Mouse (Mus musculus): Measurements from ENCODE around the gene Ckmt2. TPM values are rescaled to one million over a fixed set of nuclear protein-coding genes. Genes with fewer than 3 reads are reported as not detected.

The Ckmt2 gene
- polyA plus RNA-seq, 1 experiment from 2014 or later = not detected

DNA sequence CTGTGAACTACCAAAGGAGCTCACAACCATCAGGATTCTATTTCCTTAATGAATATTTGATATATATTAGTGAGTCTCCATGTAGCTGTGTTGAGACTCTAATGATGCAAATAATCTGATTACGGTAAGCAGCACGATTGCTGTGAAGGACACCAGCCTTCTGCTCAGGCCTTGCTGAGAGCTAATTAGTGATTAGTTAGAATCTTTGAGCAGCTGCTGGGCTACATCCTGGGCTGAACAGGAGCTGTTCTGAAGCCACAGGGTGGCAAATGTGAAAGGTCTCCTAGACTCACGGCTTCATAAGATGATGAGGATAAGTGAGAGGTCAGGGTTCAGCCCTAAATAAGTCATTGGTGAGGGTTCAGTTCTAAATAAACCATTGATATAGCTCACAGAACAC lies 29.7 kb upstream of the Ckmt2 start:
- CTCF ChIA-PET = interaction anchor here (1.1 kb wide), 2 partner anchors 9 to 13 kb away, joined by 3 to 5 read pairs; no protein-coding TSS in a partner anchor
- TF ChIP-seq CTCF (IDR thresholded peaks at IDR 0.05) = no peak
- in situ Hi-C loops (cut with MboI; ENCODE audit: low pct_unique_long_range_greater_than_20kb) = loop anchor here (5.0 to 25.0 kb wide), 2 partner anchors 431 to 831 kb away; no protein-coding TSS in a partner anchor
- DNase-seq (ENCODE audit: low read depth, low spot score) (no peak), ATAC-seq (no peak)
- H3K27me3 ChIP-seq = no peaks in the 10 kb centered on the region
- POLR2A ChIA-PET = no interaction called here

DNA sequence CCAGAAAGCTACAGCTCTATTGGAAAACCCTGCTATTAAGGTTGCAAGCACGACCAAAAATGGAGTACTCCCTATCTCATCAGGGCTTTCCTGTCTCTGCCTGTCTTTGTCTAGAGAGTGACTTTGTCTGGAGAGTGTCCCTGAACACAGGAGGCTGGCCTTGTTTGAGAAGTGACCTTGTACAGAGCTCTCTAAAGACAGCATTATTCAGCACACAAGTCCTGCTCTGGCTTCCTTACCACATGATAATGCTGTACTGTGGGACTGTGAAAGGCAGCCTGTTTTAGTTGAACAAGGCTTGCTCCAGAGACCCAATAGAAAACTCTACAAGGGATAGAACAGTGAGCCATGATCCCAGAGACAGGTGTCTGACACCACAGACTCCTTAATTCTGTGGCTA lies 19.8 kb upstream of the Ckmt2 start:
- no peak for ATAC-seq
- POLR2A ChIA-PET = no interaction called here
- in situ Hi-C loops (cut with MboI; ENCODE audit: low pct_unique_long_range_greater_than_20kb) = no loop called here
- CTCF ChIA-PET = no interaction called here
- no peak for TF ChIP-seq CTCF (IDR thresholded peaks at IDR 0.05)
- DNase-seq (ENCODE audit: low read depth, low spot score) = no peak
- H3K27me3 ChIP-seq = no peaks in the 10 kb centered on the region

DNA sequence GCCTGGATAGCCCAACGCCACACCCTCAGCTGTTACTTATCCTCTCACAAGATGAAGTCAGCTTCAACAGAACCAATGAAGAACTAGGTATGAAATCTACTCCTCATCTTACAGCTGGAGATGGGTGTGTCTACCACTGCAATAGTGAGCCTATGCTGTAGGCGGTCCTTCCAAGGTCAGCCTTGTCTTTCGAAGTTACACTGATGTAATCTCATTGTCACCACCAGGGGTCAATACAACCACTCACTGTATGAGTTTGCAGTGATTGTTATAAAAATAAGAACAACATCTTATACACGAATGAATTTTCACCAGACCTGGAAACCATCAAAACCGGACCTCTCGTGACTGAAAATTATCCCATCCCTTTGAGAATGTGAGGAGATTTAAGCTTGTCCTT lies 16.4 kb upstream of the Ckmt2 start:
- no peak for DNase-seq (ENCODE audit: low read depth, low spot score)
- ATAC-seq = no peak
- CTCF ChIA-PET = interaction anchor here (1.0 to 1.5 kb wide), 3 partner anchors 9 to 13 kb away, joined by 5 to 9 read pairs (median 7); no protein-coding TSS in a partner anchor
- peak; percentile 53 for TF ChIP-seq CTCF (IDR thresholded peaks at IDR 0.05)
- in situ Hi-C loops (cut with MboI; ENCODE audit: low pct_unique_long_range_greater_than_20kb) = no loop called here
- H3K27me3 ChIP-seq = no peaks in the 10 kb centered on the region
- POLR2A ChIA-PET = no interaction called here

DNA sequence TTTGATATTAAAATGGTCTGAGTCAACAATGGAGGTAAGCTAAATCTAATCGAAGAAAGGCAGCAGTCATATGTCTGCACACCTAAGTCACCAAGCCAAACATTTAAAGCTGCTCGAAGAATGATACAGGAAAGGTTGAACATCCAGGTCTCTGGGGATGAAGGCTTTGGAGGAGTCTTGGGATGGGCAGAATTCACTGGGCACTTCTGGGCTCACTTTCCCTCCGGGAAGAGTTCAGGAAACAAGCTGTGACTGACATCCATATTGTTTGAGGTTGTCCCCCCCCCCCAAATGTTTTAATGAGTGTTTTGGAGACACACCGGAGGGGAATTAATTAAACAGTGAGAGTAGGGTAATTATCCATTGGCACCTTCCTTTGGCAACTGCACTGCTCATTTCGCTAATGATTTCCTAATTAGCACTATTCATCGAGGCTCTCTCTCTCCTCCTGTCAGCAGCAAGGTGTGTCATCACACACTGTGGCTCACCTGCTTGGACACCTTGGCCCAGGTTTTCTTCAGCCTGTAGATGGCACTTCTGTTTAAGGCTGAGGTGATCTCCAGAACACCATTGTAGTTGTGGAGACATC lies 13.4 kb upstream of the Ckmt2 start:
- ChIA-PET CTCF (no interaction called here), POLR2A (no interaction called here)
- DNase-seq (ENCODE audit: low read depth, low spot score) = no peak
- in situ Hi-C loops (cut with MboI; ENCODE audit: low pct_unique_long_range_greater_than_20kb) = no loop called here
- no peaks in the 10 kb centered on the region for H3K27me3 ChIP-seq
- ATAC-seq = no peak
- TF ChIP-seq CTCF (IDR thresholded peaks at IDR 0.05) = no peak

DNA sequence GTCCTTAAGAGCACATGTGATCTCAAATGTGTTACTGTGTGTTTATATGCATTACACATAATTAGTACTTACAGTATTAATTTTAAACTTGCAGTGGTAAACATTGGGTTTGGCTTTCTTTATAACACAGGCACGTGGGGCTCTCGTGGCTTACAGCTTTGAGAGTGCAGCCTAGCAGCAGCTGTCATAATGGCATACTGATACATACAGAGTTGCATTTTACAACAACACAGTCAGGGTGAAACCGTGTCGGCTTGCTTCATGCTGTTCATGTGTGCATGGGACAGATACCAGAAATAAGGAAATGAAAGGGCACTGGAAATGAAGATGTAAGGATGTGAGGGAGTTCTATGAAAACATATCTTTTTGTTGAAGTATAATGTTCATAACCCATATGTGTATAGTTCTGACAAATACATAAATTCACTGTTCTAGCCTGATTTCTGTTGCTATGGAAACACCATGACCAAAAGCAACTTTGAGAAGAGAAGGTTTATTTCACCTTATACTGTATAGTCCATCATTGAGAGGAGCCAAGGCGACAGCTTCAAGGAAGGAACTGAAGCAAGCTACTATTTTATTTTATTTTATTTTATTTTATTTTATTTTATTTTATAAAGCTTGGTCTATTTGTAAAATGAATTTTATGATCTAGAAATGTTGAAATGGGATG lies 8.2 kb upstream of the Ckmt2 start:
- no peak for TF ChIP-seq CTCF (IDR thresholded peaks at IDR 0.05)
- H3K27me3 ChIP-seq = no peaks in the 10 kb centered on the region
- in situ Hi-C loops (cut with MboI; ENCODE audit: low pct_unique_long_range_greater_than_20kb) = no loop called here
- CTCF ChIA-PET = interaction anchor here (1.9 kb wide), 1 partner anchor 8 kb away, joined by 7 read pairs; no protein-coding TSS in a partner anchor
- ATAC-seq = no peak
- POLR2A ChIA-PET = no interaction called here
- no peak for DNase-seq (ENCODE audit: low read depth, low spot score)

DNA sequence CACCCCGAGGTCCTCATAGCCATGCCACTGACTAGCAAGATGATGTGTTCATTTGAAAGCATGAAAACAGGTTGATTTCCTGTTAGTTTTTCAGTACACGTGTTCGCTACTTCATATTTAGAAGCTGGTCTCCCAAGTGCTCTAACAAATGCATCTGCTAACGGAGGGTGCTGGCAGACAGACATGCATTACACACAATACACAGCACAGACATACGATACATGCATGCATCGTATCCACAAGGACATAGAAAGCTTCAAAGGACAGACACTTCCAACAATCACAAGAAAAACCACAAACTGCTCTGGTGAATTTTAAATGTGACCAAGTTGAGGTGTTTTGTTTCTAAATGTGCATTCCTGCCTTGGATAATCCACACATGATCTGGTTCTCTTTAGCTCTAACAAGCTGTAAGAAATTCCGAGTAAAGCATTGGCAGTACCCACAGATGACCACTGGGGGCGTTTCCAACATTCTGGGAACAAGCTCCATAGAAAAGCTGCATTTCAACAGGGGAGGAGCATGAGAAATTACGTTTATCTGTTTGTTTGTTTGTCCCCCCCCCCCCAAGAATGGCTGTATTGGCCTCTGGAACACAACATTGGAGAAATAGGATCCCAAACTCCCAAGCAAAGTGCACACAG lies 5.3 kb upstream of the Ckmt2 start:
- in situ Hi-C loops (cut with MboI; ENCODE audit: low pct_unique_long_range_greater_than_20kb) = no loop called here
- peak; percentile 70 for TF ChIP-seq CTCF (IDR thresholded peaks at IDR 0.05)
- CTCF ChIA-PET = interaction anchor here (0.6 to 1.3 kb wide), 4 partner anchors 11 to 1119 kb away, joined by 3 to 9 read pairs (median 4); no protein-coding TSS in a partner anchor
- no peaks in the 10 kb centered on the region for H3K27me3 ChIP-seq
- DNase-seq (ENCODE audit: low read depth, low spot score) = no peak
- POLR2A ChIA-PET = interaction anchor here (0.6 kb wide), 1 partner anchor 9 kb away, joined by 3 read pairs; no protein-coding TSS in a partner anchor
- ATAC-seq = no peak

DNA sequence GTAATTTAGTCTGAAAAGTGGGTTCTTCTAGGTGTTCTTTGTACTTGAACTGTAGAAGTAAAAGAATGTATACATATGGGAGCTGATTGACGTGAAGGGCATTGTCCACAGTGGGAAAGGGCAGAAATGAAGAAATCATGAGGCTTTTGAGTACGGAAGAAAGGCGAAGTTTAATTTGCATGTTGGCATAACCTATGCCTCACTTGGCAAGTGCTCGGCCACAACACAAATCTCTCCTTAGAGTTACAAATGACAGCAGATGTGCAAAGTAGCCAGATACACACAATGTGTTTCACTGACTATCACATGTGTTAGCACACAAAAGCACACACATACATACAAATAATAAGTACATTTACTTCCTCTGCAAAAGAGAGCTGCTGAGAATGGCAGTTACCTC lies 3.6 kb upstream of the Ckmt2 start:
- in situ Hi-C loops (cut with MboI; ENCODE audit: low pct_unique_long_range_greater_than_20kb) = no loop called here
- no peak for TF ChIP-seq CTCF (IDR thresholded peaks at IDR 0.05)
- no peak for ATAC-seq
- no peaks in the 10 kb centered on the region for H3K27me3 ChIP-seq
- DNase-seq (ENCODE audit: low read depth, low spot score) = no peak
- CTCF ChIA-PET = no interaction called here
- POLR2A ChIA-PET = no interaction called here

DNA sequence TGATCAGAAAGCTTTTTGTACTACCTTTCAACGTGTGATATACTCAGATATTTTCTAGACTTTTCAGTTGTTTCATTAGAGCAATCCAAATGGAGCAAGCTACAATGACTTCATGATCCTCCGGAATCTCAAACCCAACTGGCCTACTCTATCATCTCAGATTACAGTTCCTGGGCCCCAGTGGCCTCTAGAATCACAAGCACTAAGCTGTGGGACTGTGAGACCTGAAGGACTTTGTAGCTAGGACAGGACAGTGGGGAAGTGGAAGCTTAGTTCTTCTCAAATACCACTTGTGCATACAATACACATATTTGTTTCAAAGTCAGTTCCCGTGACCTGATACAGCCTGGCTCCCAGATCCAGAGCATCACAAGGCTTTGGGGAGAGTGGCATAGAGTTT lies 1.3 kb upstream of the Ckmt2 start:
- POLR2A ChIA-PET = no interaction called here
- no peak for ATAC-seq
- DNase-seq (ENCODE audit: low read depth, low spot score) = no peak
- TF ChIP-seq CTCF (IDR thresholded peaks at IDR 0.05) = no peak
- CTCF ChIA-PET = interaction anchor here (0.8 to 2.4 kb wide), 4 partner anchors 8 to 31 kb away, joined by 3 to 5 read pairs (median 4); no protein-coding TSS in a partner anchor
- H3K27me3 ChIP-seq = no peaks in the 10 kb centered on the region
- in situ Hi-C loops (cut with MboI; ENCODE audit: low pct_unique_long_range_greater_than_20kb) = no loop called here

DNA sequence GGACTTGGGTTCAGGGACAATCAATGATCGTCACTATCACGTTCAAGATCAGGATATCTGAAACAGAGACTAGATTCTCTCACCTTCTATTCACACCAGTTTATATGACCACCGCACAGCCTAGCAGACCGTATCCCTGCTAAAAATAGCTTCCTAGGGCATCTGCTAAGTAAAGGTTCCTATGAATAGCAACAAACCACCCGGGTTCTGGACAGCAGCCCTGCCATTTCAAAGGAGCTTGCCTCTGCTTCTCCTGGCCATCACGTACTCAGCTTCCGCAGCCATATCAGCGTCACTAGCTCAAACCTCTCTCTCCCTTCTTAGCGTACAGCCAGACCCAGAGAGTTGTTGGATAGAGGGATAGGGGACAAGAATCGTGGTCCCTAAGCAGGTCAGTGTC lies 665 bp upstream of the Ckmt2 start:
- ChIA-PET CTCF (interaction anchor here (1.6 to 2.4 kb wide), 3 partner anchors 9 to 31 kb away, joined by 4 to 5 read pairs (median 4); no protein-coding TSS in a partner anchor), POLR2A (no interaction called here)
- ATAC-seq (no peak), DNase-seq (ENCODE audit: low read depth, low spot score) (no peak)
- no peak for TF ChIP-seq CTCF (IDR thresholded peaks at IDR 0.05)
- no peaks in the 10 kb centered on the region for H3K27me3 ChIP-seq
- in situ Hi-C loops (cut with MboI; ENCODE audit: low pct_unique_long_range_greater_than_20kb) = no loop called here

DNA sequence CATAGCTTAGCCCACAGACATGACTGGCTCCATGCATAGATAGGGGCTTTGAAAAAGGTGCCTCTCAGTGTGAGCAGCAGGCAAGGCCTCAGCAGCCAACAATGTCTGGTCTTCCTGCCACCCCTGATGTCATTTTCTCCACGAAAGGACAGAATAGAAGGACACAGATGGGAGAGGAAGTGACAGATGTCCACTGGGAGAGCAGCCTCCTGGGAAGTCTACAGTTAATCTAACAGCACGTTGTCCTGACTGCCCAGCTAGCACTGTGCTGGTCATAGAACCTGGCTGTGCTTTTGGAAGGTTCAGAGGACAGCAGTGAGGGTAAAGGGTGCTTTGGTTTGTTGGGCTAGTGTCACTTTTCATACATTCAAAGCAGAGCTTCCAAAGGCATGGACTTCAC lies 1.1 kb downstream of the Ckmt2 start:
- ChIA-PET POLR2A (no interaction called here), CTCF (no interaction called here)
- no peaks in the 10 kb centered on the region for H3K27me3 ChIP-seq
- DNase-seq (ENCODE audit: low read depth, low spot score) (no peak), ATAC-seq (no peak)
- TF ChIP-seq CTCF (IDR thresholded peaks at IDR 0.05) = no peak
- in situ Hi-C loops (cut with MboI; ENCODE audit: low pct_unique_long_range_greater_than_20kb) = no loop called here

DNA sequence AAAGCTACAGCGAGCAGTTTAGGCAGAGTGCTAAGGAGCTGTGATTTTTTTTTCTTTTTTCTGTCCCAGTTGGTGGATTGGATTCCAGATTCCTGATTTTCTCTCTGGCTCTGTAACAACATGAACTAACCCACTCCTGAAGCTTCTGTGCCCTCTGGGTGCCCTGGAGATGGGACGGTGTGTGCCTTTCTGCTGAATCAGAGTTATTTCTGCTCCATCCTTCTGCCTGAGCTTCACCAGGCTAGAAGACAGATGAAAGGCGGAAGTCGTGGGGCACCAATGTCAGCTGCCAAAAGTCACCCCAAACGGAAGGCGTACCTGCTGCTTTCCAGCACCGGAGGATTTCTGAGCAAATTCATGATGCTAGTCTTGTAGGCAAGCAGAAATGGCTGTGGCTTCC lies 2.1 kb downstream of the Ckmt2 start:
- no peaks in the 10 kb centered on the region for H3K27me3 ChIP-seq
- ATAC-seq (no peak), DNase-seq (ENCODE audit: low read depth, low spot score) (no peak)
- no peak for TF ChIP-seq CTCF (IDR thresholded peaks at IDR 0.05)
- in situ Hi-C loops (cut with MboI; ENCODE audit: low pct_unique_long_range_greater_than_20kb) = no loop called here
- CTCF ChIA-PET = no interaction called here
- POLR2A ChIA-PET = no interaction called here

Measured in Patski (cell line).